Mouse (Mus musculus) CH12.LX (cell line): ENCODE measurements around the gene Crybb2.

Experiments used
- CTCF ChIP-seq, 2 experiments: IDR thresholded peaks in 1 of 2; conservative IDR thresholded peaks in 1 of 2; 2 replicates each; pipeline ENCODE4 v1.5.1; 2011 to 2012; ENCODE audit warnings: low read depth in 2 of 2, low read length in 2 of 2, improper control_type of control experiment in 1 of 2, inconsistent platforms in 1 of 2, mild to moderate bottlenecking in 1 of 2, moderate library complexity in 1 of 2
- TBP ChIP-seq: conservative IDR thresholded peaks from 2 replicates; pipeline ENCODE4 v1.6.1; 2011; ENCODE audit warnings: low read depth, low read length, improper control_type of control experiment
- ZMIZ1 ChIP-seq: IDR thresholded peaks from 2 replicates; pipeline ENCODE4 v1.6.1; 2012; ENCODE audit warnings: low read depth, mild to moderate bottlenecking, inconsistent platforms, low read length, improper control_type of control experiment

DNA sequence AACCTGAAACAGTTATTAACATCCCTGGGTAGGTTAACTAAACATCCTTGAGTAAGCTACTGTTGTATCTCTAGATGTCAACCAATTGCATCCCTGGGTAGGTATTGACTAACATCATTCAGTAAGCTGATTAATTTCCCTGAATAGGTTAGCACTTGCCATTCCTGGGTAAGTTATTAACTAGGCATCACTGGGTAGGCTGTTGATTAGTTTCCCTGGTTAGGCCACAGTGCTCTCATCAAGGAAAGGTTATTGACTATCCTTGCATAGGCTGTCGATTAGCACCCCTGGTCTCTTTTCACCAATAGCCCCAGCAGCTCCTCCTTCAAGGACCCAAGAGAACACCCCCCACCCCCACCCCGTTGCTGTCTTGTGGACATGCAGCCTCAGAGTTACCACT lies 16.0 kb upstream of the Crybb2 start:
- no peak for TF ChIP-seq TBP
- TF ChIP-seq CTCF (conservative IDR thresholded peaks at IDR 0.05 in 1 of 2, IDR thresholded peaks at IDR 0.05 in 1 of 2; ENCODE audit: low read depth in 2 of 2, low read length in 2 of 2), result no peak
- no peak for TF ChIP-seq ZMIZ1
